Mouse (Mus musculus): Measurements from ENCODE around the gene Selenbp2. TPM values are rescaled to one million over a fixed set of nuclear protein-coding genes. Genes with fewer than 3 reads are reported as not detected.
"Not testable (repeated sequence)": the region's sequence is repeated elsewhere in the genome, so short reads cannot be mapped to it uniquely, and the experiment has no call there.

Selenbp2 gene
- polyA plus RNA-seq, 1 experiment from 2014 or later, result 0.53 TPM

DNA sequence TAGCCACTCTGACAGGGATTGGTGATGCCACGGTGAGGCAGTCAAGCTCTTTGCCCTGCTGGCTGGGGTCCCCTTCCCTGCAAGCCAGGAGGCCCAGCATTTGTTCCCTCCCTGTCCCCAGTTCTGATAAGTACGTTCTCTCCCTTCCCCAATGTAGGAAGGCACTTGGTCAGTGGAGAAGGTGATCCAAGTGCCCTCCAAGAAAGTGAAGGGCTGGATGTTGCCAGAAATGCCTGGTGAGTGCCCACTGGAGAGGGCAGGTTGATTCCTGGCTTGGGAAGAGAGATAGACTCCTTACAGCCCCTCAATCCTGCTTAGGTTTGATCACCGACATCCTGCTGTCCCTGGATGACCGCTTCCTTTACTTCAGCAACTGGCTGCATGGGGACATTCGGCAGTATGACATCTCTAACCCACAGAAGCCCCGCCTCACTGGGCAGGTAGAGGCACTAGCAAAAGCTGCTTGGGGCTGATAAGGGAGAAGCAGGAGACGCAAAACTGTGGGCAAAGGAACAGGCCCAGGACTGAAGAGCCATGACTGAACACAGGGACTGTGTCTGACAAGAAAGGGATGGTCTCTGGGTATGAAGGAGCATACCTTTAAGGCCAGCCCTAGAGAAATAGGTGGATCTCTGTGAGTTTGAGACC is 8.9 kb downstream of the Selenbp2 start:
- H3K9me3 ChIP-seq; H3K4me2 ChIP-seq; H3K36me3 ChIP-seq; H3K4me3 ChIP-seq; ATAC-seq (ENCODE audit: low read depth); H3K27me3 ChIP-seq; H3K27ac ChIP-seq (replicated peaks); H3K9ac ChIP-seq; H3K4me1 ChIP-seq (replicated peaks): not testable (repeated sequence)
- 90% methylated on average over 7 of the region's 7 CpGs for WGBS

DNA sequence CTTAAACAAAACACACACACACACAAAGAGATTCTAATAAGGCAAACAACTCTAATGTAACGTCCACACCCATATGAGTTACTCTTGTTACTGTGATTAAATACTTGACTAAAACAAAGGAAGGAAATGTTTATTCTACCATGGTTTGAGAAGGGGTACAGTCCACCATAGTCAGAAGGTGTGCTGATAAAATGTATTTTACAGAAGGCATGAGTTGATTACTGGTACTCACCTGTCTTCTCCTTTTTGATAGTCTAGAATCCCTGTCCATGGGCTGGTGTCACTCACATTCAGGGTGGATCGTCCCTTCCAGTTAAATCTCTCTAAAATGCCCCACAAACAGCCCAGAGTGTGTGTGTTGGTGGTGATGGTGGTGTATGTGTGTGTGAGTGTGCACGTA is 9.5 kb downstream of the Selenbp2 start:
- ATAC-seq (ENCODE audit: low read depth), result no peak
- no peaks in the 10 kb centered on the region for H3K36me3 ChIP-seq
- no peak overlapping the region for H3K4me2 ChIP-seq
- H3K9me3 ChIP-seq, result no peaks in the 10 kb centered on the region
- no peak overlapping the region for H3K9ac ChIP-seq
- WGBS, result 87% methylated on average over 3 of the region's 3 CpGs
- no peaks in the 10 kb centered on the region for H3K27me3 ChIP-seq
- no peak overlapping the region for H3K4me3 ChIP-seq
- H3K4me1 ChIP-seq (replicated peaks), result no peaks in the 10 kb centered on the region
- no peak overlapping the region for H3K27ac ChIP-seq (replicated peaks)

DNA sequence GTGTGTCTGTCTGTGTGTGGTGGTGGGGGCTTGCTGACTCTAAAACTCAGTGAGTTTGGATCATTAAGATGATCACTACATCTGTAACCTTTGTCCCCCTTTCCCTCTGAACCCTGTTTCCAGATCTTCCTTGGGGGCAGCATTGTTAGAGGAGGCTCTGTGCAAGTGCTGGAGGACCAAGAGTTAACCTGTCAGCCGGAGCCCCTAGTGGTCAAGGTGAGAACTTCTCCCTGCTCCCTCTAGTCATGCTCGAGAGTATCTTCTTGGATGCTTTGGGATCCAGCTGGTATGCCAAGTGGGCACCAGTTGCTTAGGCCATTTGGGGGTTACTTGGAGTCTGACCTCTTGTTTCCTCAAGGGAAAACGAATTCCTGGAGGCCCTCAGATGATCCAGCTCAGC is 10.0 kb downstream of the Selenbp2 start:
- not testable (repeated sequence) for H3K9ac ChIP-seq; H3K4me2 ChIP-seq; H3K4me1 ChIP-seq (replicated peaks); ATAC-seq (ENCODE audit: low read depth); H3K9me3 ChIP-seq; H3K36me3 ChIP-seq; H3K27ac ChIP-seq (replicated peaks); H3K27me3 ChIP-seq; H3K4me3 ChIP-seq
- 32% methylated on average over 3 of the region's 3 CpGs for WGBS

DNA sequence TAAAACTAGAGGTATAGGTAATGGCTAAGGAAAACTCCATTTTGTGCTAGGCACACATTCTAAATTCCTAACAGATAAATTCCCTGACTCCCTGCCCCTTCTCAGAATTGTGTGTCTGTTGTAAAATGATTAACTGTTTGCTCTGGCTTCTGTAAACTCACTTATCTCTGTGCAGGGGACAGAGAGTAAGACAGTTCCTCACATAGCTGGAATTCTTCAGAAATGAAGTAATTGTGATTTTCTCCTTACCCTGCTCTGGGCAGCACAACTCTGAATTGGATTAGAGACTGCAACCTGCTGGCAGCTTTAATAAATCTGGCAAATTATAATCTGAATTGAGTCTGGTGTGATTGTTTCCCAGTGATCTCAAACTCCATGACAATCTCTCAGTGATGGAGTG is 17.2 kb downstream of the Selenbp2 start:
- not testable (repeated sequence) for H3K27ac ChIP-seq (replicated peaks); H3K4me2 ChIP-seq; H3K9me3 ChIP-seq; H3K4me3 ChIP-seq; ATAC-seq (ENCODE audit: low read depth); H3K36me3 ChIP-seq; H3K9ac ChIP-seq; H3K27me3 ChIP-seq; H3K4me1 ChIP-seq (replicated peaks)

DNA sequence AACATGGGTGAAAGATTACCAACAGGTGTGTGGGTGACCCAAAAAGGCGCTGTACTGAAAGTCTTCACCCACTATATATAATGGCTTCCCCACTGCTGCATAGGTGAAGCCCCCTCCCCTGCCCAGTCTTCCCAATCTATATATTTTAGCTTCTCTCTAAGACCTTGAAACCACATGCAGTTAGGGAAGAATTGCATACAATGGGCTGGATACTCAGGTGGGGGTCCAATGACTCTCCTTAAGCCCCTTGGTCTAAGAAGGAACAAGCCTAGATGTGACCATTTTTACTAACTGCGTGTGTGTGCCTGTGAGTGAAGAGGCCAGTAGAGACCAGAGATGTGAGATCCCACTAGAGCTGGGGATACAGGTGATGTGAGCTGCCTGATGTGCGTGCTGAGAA is 20.1 kb downstream of the Selenbp2 start:
- not testable (repeated sequence) for H3K4me2 ChIP-seq; ATAC-seq (ENCODE audit: low read depth)

GRCm38 (mm10) chr3:94718253-94718652 is 24.9 kb downstream of the Selenbp2 start:
- not testable (repeated sequence) for H3K4me2 ChIP-seq; H3K27me3 ChIP-seq; H3K27ac ChIP-seq (replicated peaks); H3K36me3 ChIP-seq; H3K9ac ChIP-seq; H3K9me3 ChIP-seq; H3K4me1 ChIP-seq (replicated peaks); H3K4me3 ChIP-seq; ATAC-seq (ENCODE audit: low read depth)
- WGBS, result 52% methylated on average over 1 of the region's 1 CpGs

More for the DNA sequence above, 20.1 kb downstream of the Selenbp2 start:
- 78% methylated on average over 3 of the region's 3 CpGs for WGBS
- not testable (repeated sequence) for H3K27ac ChIP-seq (replicated peaks); H3K9me3 ChIP-seq; H3K9ac ChIP-seq; H3K4me3 ChIP-seq; H3K4me1 ChIP-seq (replicated peaks); H3K27me3 ChIP-seq; H3K36me3 ChIP-seq

- WGBS, result 46% methylated on average over 2 of the region's 2 CpGs
- H3K9me3 ChIP-seq; H3K36me3 ChIP-seq; H3K4me3 ChIP-seq; H3K27ac ChIP-seq (replicated peaks); H3K4me1 ChIP-seq (replicated peaks); H3K27me3 ChIP-seq; H3K4me2 ChIP-seq; H3K9ac ChIP-seq; ATAC-seq (ENCODE audit: low read depth): not testable (repeated sequence)
These were observed 30.3 kb downstream of the Selenbp2 start for GRCm38 (mm10) chr3:94723637-94724036.

GRCm38 (mm10) chr3:94745691-94746090 is 52.3 kb downstream of the Selenbp2 start:
- WGBS, result 94% methylated on average over 17 of the region's 17 CpGs
- H3K36me3 ChIP-seq, result no peaks in the 10 kb centered on the region
- no peaks in the 10 kb centered on the region for H3K27me3 ChIP-seq
- H3K4me2 ChIP-seq, result no peak overlapping the region
- H3K4me3 ChIP-seq, result no peak overlapping the region
- ATAC-seq (ENCODE audit: low read depth), result no peak
- H3K9ac ChIP-seq, result no peak overlapping the region
- H3K27ac ChIP-seq (replicated peaks), result no peak overlapping the region
- no peaks in the 10 kb centered on the region for H3K4me1 ChIP-seq (replicated peaks)
- 0 out of 2 replicates have a peak, but pooled peaks cover 8% of the 10 kb centered on the region for H3K9me3 ChIP-seq

Other genes starting within 250 kb of the Selenbp2 start
- gene Oaz3, start 249.6 kb upstream of the Selenbp2 start, polyA plus RNA-seq (2015; fragmentation: Nextera tagmentation; extraction: Ambion mirVana), result 0.88 and 1.4 TPM in 2 replicates
- 246 and 259 TPM in 2 replicates for gene Celf3, start 215.3 kb upstream of the Selenbp2 start, polyA plus RNA-seq (2015; fragmentation: Nextera tagmentation; extraction: Ambion mirVana)
- gene Riiad1, start 213.2 kb upstream of the Selenbp2 start, polyA plus RNA-seq (2015; fragmentation: Nextera tagmentation; extraction: Ambion mirVana), result 11.9 and 18.3 TPM in 2 replicates
- gene Snx27, start 110.8 kb upstream of the Selenbp2 start, polyA plus RNA-seq (2015; fragmentation: Nextera tagmentation; extraction: Ambion mirVana), result 77.0 and 83.0 TPM in 2 replicates
- gene Gm10972, start 50.4 kb upstream of the Selenbp2 start, polyA plus RNA-seq (2015; fragmentation: Nextera tagmentation; extraction: Ambion mirVana), result not detected in 2 replicates
- gene Tuft1, start 34.7 kb upstream of the Selenbp2 start, polyA plus RNA-seq (2015; fragmentation: Nextera tagmentation; extraction: Ambion mirVana), result 2.7 and 3.5 TPM in 2 replicates
- 5.4 and 6.3 TPM in 2 replicates for gene Cgn, start 92.9 kb downstream of the Selenbp2 start, polyA plus RNA-seq (2015; fragmentation: Nextera tagmentation; extraction: Ambion mirVana)
- 19.6 and 20.1 TPM in 2 replicates for gene Pogz, start 144.0 kb downstream of the Selenbp2 start, polyA plus RNA-seq (2015; fragmentation: Nextera tagmentation; extraction: Ambion mirVana)
- 366 TPM in 2 replicates for gene Psmb4, start 193.4 kb downstream of the Selenbp2 start, polyA plus RNA-seq (2015; fragmentation: Nextera tagmentation; extraction: Ambion mirVana)
- gene Selenbp1, start 239.5 kb downstream of the Selenbp2 start, polyA plus RNA-seq (2015; fragmentation: Nextera tagmentation; extraction: Ambion mirVana), result 13.0 and 13.4 TPM in 2 replicates

Measured in neural tube, embryonic 13.5 days (tissue).